Mouse (Mus musculus): ENCODE results near the gene Fpr1.
"Not testable (repeated sequence)": the region's sequence is repeated elsewhere in the genome, so short reads cannot be mapped to it uniquely, and the experiment has no call there.

Fpr1 gene

DNA sequence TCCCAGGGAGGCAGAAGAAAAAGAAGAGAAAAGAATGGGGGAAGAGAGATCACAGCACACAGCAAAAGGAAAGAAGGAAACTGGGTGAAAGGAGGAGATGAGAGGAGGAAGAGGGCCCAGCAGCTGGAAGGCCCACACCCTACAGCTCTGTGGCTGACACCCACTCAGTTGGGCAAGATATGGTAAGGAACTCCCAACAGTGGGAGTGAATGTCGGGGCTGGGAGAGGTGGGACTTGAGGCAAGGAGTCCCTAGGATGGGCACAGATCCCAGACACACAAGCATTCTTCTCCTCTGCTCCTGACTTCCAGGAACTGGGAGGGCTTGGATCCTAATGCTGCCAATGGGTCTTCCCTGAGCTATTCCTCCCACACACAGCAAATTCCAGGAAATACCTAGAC, 21.4 kb downstream of the Fpr1 start:
- Histone ChIP-seq H3K9me3 (ENCODE audit: low read length) (no peaks in the 10 kb centered on the region), H3K36me3 (ENCODE audit: insufficient read depth, low read length) (no peaks in the 10 kb centered on the region), H3K4me3 (replicated peaks; ENCODE audit: low read length) (no peak overlapping the region), H3K27me3 (ENCODE audit: insufficient read depth, low read length) (no peaks in the 10 kb centered on the region), H3K4me1 (replicated peaks; ENCODE audit: low read depth, low read length) (no peaks in the 10 kb centered on the region)
- no peak for TF ChIP-seq CTCF (conservative IDR thresholded peaks at IDR 0.05; ENCODE audit: low read length)
- TF ChIP-seq POU5F1 (IDR thresholded peaks at IDR 0.05; ENCODE audit: borderline replicate concordance, low read length): no peak

DNA sequence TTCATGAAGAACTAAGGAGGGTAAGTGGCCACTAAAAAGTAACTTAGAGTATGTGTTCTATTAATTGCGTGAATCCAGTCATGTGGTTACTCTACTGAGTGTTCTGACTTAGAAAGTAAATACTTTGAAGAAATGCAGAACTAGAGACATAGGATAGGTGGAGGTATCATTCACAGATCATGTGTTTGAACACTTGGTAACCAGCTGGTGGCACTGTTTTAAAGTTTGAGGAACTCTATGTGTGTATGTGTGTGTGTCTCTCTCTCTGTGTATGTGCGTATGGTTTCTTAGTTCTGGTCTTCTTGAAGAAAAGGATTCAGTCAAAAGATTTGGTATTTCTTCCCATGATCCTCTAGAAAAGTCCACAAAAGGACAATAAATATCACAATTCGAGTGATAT, 23.6 kb downstream of the Fpr1 start:
- peaks cover 13% of the 10 kb centered on the region for H3K27me3 ChIP-seq (ENCODE audit: insufficient read depth, low read length)
- H3K4me3 ChIP-seq (replicated peaks; ENCODE audit: low read length): no peak overlapping the region
- no peaks in the 10 kb centered on the region for H3K9me3 ChIP-seq (ENCODE audit: low read length)
- TF ChIP-seq POU5F1 (IDR thresholded peaks at IDR 0.05; ENCODE audit: borderline replicate concordance, low read length) (no peak), CTCF (conservative IDR thresholded peaks at IDR 0.05; ENCODE audit: low read length) (no peak), NANOG (IDR thresholded peaks at IDR 0.05; ENCODE audit: borderline replicate concordance, low read length) (no peak)
- no peaks in the 10 kb centered on the region; the same call in 1 of the 2 replicates for H3K4me1 ChIP-seq (replicated peaks; ENCODE audit: low read depth, low read length)
- no peaks in the 10 kb centered on the region for H3K36me3 ChIP-seq (ENCODE audit: insufficient read depth, low read length)

DNA sequence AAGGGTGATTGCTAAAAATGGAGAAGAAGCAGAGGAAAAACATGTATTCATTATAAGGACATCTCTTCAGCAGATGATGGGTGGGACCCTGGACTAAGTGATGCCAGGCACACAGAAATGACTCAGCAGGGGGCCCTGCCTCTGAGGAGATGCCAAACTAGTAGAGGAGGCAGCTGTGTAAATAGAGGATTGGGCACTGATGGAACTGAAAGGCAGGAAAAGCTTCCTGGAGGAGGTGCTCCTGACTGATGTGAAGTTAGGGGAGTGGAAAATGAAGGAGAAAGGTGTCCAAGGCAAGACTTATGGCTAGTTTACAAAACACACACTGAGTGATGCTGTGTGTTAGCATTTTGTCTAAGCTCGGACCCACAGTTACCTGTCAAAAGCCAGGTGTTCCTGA, 26.3 kb downstream of the Fpr1 start:
- Histone ChIP-seq H3K9me3 (ENCODE audit: low read length) (no peaks in the 10 kb centered on the region), H3K4me3 (replicated peaks; ENCODE audit: low read length) (no peak overlapping the region), H3K27me3 (ENCODE audit: insufficient read depth, low read length) (peaks cover 17% of the 10 kb centered on the region), H3K36me3 (ENCODE audit: insufficient read depth, low read length) (no peaks in the 10 kb centered on the region), H3K4me1 (replicated peaks; ENCODE audit: low read depth, low read length) (no peaks in the 10 kb centered on the region; the same call in 1 of the 2 replicates)
- TF ChIP-seq CTCF (conservative IDR thresholded peaks at IDR 0.05; ENCODE audit: low read length) (no peak), NANOG (IDR thresholded peaks at IDR 0.05; ENCODE audit: borderline replicate concordance, low read length) (no peak), POU5F1 (IDR thresholded peaks at IDR 0.05; ENCODE audit: borderline replicate concordance, low read length) (no peak)

DNA sequence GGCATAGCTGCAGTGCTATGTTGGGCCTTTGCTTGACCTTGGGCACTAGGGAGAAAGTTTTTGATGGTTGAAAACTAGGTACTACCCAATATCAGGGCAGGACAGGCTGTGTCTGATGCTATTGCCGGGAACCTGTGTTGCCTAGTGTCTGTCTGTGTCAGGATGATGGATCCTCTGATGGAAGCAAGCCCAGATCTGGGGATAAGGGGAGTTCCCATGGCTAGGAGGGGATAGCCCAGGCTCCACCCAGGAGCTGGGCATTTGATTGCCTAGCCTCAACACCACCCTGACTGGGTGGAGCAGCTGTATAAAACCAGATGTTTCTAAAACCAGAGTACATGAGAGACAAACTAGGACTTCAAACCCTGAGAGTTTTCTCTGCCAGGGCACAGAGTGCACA, 27.1 kb downstream of the Fpr1 start:
- Histone ChIP-seq H3K4me3 (replicated peaks; ENCODE audit: low read length) (no peak overlapping the region), H3K27me3 (ENCODE audit: insufficient read depth, low read length) (peaks cover 22% of the 10 kb centered on the region), H3K9me3 (ENCODE audit: low read length) (no peaks in the 10 kb centered on the region), H3K4me1 (replicated peaks; ENCODE audit: low read depth, low read length) (no peaks in the 10 kb centered on the region; the same call in 1 of the 2 replicates), H3K36me3 (ENCODE audit: insufficient read depth, low read length) (no peaks in the 10 kb centered on the region)
- TF ChIP-seq CTCF (conservative IDR thresholded peaks at IDR 0.05; ENCODE audit: low read length): no peak
- TF ChIP-seq NANOG (IDR thresholded peaks at IDR 0.05; ENCODE audit: borderline replicate concordance, low read length): no peak

DNA sequence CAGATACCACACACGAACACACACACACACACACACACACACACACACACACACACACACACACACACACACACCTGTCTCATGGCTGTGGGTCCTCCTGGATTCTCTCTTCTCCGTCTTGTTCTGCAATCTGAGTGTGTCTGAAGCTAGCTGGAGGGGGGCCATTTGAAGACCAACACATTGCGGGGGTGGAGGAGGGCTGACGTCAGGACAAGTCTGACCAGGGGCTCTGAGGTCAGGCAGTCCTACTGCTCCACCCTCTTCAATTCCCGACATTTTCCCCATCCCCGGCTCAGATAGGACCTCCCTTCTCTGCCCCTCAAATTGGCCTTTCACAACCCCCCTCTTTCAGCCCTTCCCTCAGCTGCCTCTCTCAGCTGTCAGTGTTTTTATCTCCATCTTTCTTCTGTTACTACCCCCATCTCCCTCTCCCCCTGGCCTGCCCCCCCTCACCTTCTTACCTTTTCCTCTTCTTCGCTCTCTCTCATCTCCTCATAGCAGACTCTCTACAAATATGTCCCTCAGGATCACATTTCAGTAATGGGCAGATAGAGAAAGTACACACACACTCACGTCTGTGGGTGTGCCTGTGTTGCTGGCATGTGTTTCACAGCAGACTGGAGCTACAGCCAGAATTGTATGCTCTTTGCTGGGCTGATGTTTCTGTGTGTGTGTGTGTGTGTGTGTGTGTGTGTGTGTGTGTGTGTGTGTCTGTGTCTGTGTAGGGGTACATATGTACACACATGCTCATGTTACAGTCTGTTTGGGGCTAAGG, 28.5 kb downstream of the Fpr1 start, which contains the start of gene Has1:
TSS of gene Has1 (minus strand) at position 142 of the 775 bp plus-strand sequence.
- H3K9me3 ChIP-seq (ENCODE audit: low read length): no peaks in the 10 kb centered on the region
- TF ChIP-seq NANOG (IDR thresholded peaks at IDR 0.05; ENCODE audit: borderline replicate concordance, low read length): no peak
- no peak for TF ChIP-seq CTCF (conservative IDR thresholded peaks at IDR 0.05; ENCODE audit: low read length)
- TF ChIP-seq POU5F1 (IDR thresholded peaks at IDR 0.05; ENCODE audit: borderline replicate concordance, low read length): no peak
- peaks cover 34% of the 10 kb centered on the region for H3K27me3 ChIP-seq (ENCODE audit: insufficient read depth, low read length)
- no peaks in the 10 kb centered on the region for H3K36me3 ChIP-seq (ENCODE audit: insufficient read depth, low read length)
- peaks cover 4% of the 10 kb centered on the region for H3K4me1 ChIP-seq (replicated peaks; ENCODE audit: low read depth, low read length)
- no peak within 1 kb of the TSS for H3K4me3 ChIP-seq (replicated peaks; ENCODE audit: low read length)

DNA sequence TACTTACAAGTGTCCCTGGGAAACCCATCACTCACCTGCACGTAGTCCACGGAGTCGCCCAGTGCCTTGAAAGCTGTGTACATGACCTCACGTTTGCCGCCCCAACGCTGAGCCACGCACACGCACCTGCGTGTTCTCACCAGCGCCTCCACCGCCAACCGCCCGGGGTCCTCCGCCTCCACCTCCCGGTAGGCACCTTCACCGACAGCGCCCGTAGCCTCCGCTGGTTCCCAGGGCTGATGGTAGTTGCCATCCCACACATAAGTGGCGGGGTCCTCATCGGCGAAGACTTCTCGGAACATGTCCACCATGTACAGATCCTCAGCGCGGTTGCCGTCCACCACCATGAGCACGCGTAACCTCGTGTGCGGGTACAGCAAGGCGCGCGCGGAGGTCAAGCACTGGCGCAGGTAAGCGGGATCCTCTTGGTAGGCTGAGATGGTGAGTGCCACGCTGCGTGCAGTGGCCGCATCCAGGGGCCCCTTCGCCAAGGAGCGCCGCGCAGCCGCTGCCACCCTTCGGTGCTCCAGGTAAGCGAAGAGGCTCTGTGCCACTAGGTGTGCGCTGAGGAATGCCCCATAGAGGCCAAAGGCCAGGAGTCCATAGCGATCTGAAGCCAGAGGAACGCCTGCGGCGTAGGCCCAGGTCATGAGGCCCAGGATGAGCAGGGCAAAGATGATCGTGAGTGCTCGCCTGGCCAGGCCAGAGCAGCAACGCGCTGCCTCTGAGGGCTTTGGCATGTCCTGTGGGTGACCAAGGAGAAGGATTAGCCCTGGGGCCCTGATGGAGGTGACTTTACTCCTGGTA, 33.6 kb downstream of the Fpr1 start:
- H3K9me3 ChIP-seq (ENCODE audit: low read length): no peaks in the 10 kb centered on the region
- H3K27me3 ChIP-seq (ENCODE audit: insufficient read depth, low read length): peaks cover 57% of the 10 kb centered on the region
- H3K36me3 ChIP-seq (ENCODE audit: insufficient read depth, low read length): no peaks in the 10 kb centered on the region
- no peak for TF ChIP-seq NANOG (IDR thresholded peaks at IDR 0.05; ENCODE audit: borderline replicate concordance, low read length)
- TF ChIP-seq CTCF (conservative IDR thresholded peaks at IDR 0.05; ENCODE audit: low read length): no peak
- no peak for TF ChIP-seq POU5F1 (IDR thresholded peaks at IDR 0.05; ENCODE audit: borderline replicate concordance, low read length)
- H3K4me1 ChIP-seq (replicated peaks; ENCODE audit: low read depth, low read length): peaks cover 24% of the 10 kb centered on the region
- H3K4me3 ChIP-seq (replicated peaks; ENCODE audit: low read length): peak overlapping the region; percentile 80

DNA sequence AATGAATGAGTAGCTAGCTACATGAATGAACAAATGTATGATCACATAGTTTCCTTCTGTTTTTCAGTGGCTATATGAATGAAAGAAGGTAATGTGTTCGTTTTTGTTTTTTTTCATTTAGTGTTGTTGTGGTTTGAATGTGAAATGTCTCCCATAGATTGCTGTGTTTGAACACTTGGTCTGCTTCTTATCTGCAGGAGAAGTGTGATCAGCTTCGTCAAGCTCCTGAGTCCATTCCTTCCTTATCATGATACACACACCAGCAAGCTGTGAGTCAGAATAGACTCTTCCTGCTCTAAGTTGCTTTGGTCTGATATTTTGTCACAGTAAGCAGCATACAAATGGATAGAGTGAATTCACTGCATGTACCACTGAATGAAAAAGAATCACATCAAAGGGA, 34.8 kb downstream of the Fpr1 start:
- no peak overlapping the region for H3K4me3 ChIP-seq (replicated peaks; ENCODE audit: low read length)
- TF ChIP-seq POU5F1 (IDR thresholded peaks at IDR 0.05; ENCODE audit: borderline replicate concordance, low read length) (no peak), CTCF (conservative IDR thresholded peaks at IDR 0.05; ENCODE audit: low read length) (no peak), NANOG (IDR thresholded peaks at IDR 0.05; ENCODE audit: borderline replicate concordance, low read length) (no peak)
- peaks cover 60% of the 10 kb centered on the region for H3K27me3 ChIP-seq (ENCODE audit: insufficient read depth, low read length)
- H3K36me3 ChIP-seq (ENCODE audit: insufficient read depth, low read length): no peaks in the 10 kb centered on the region
- peaks cover 30% of the 10 kb centered on the region for H3K4me1 ChIP-seq (replicated peaks; ENCODE audit: low read depth, low read length)
- no peaks in the 10 kb centered on the region for H3K9me3 ChIP-seq (ENCODE audit: low read length)

DNA sequence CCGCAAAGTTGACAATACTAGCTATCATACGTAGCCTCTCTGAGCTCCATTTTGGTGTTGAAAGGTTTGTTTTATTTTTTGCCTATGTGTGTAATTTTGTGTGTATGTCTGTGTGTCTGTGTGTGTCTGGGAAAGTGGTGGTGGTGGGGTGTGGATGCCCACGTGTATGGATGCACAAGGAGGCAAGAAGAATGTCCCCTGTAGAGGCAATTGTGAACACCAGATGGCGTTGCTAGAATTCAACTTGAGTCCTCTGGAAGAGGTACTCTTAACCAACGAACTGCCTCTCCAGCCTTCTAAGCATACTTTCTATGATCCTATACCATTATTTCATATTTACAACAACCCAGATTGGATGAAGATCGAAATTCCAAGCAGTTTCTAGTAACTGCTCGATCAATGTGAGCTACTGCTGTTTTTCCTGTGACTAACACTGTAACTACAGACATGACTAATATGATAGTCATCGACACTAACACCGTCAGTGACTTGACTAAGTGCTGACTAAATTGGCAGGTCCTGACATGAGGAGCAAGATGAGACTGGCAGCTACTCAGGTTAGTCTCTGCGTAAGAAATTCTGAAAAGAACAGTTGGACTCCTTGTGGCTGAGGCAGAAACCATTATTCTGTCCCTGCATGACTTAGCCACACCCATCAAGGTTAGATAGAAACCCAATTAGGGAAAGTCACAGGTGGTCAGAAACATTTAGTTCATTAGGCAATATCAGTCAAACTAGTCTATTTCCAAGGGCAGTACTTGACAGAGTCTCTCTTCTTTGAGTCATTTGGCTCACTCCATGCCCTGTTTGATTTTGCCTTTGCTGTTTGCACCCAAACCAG, 38.3 kb downstream of the Fpr1 start:
- no peak overlapping the region for H3K4me3 ChIP-seq (replicated peaks; ENCODE audit: low read length)
- H3K9me3 ChIP-seq (ENCODE audit: low read length): no peaks in the 10 kb centered on the region
- TF ChIP-seq CTCF (conservative IDR thresholded peaks at IDR 0.05; ENCODE audit: low read length) (no peak; the same call in 1 of the 2 replicates), NANOG (IDR thresholded peaks at IDR 0.05; ENCODE audit: borderline replicate concordance, low read length) (peak; percentile 83)
- H3K36me3 ChIP-seq (ENCODE audit: insufficient read depth, low read length): peaks cover 21% of the 10 kb centered on the region
- peaks cover 35% of the 10 kb centered on the region for H3K4me1 ChIP-seq (replicated peaks; ENCODE audit: low read depth, low read length)
- peaks cover 49% of the 10 kb centered on the region for H3K27me3 ChIP-seq (ENCODE audit: insufficient read depth, low read length)

DNA sequence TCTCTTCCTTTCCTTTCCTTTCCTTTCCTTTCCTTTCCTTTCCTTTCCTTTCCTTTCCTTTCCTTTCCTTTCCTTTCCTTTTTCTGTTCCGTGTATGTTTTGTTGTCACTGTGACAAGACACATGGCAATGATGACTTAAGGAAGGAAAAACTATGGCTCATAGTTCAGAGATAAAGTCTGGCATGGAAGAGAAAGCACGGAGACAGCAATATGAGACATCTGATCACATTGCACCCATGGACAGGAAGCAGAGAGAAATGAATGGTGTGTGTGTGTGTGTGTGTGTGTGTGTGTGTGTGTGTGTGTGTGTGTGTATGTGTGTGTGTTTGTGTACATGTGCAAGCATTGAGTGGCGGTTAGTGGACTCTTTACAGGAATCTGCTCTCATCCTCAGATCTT, 39.1 kb downstream of the Fpr1 start:
- Histone ChIP-seq H3K4me1 (replicated peaks; ENCODE audit: low read depth, low read length) (peaks cover 32% of the 10 kb centered on the region), H3K27me3 (ENCODE audit: insufficient read depth, low read length) (peaks cover 41% of the 10 kb centered on the region), H3K36me3 (ENCODE audit: insufficient read depth, low read length) (peaks cover 29% of the 10 kb centered on the region)
- H3K9me3 ChIP-seq (ENCODE audit: low read length); H3K4me3 ChIP-seq (replicated peaks; ENCODE audit: low read length): not testable (repeated sequence)

All from E14TG2a.4 (cell line).